In the genomic region with DNA sequence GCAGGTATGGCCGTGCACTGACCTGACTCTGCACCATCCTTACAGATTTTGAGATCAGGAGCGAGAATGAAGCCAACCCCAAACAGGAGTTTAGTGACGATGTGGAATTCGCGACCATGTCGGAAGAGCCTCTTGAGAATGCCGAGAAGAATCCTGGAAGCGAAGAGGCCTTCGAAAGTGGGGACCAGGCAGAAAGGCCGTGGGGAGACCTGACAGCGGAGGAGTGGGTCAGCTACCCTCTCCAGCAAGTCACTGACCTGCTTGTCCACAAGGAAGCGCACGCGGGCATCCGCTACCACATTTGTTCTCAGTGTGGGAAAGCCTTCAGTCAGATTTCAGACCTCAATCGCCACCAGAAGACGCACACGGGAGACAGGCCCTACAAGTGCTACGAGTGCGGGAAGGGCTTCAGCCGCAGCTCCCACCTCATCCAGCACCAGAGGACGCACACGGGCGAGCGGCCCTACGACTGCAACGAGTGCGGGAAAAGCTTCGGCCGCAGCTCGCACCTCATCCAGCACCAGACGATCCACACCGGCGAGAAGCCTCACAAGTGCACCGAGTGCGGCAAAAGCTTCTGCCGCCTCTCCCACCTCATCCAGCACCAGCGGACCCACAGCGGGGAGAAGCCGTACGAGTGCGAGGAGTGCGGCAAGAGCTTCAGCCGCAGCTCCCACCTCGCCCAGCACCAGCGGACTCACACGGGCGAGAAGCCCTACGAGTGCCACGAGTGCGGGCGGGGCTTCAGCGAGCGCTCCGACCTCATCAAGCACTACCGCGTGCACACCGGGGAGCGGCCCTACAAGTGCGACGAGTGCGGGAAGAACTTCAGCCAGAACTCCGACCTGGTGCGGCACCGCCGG, we compare ENCODE assay signal across 13 mouse cellular contexts. TPM values are rescaled to one million over a fixed set of nuclear protein-coding genes. Genes with fewer than 3 reads are reported as not detected.
A peak's percentile ranks its signal among the peaks of the same experiment; 100 is the strongest.
DNase-seq lines count a peak whose midpoint lies in the region; ATAC-seq and TF ChIP-seq lines count a peak whose summit lies in the region.
"Had no signal": no experiment of that assay in that cellular context is flagged by ENCODE, and none has a peak within 500 bp of the region (broad histone marks: within the 10 kb centered on the region; RNA-seq: fewer than 3 reads in every experiment).

No protein-coding gene starts in this region.

- WGBS in heart, embryonic 13.5 days: 53% methylated on average over 66 of the region's 66 CpGs
- WGBS in heart, adult 2 months: 78% methylated on average over 66 of the region's 66 CpGs
- WGBS in forebrain, embryonic 13.5 days: 28% methylated on average over 66 of the region's 66 CpGs
- WGBS in limb, embryonic 12.5 days: 44% methylated on average over 66 of the region's 66 CpGs
- 30% methylated on average over 66 of the region's 66 CpGs for WGBS in neural tube, embryonic 13.5 days
- 69% methylated on average over 66 of the region's 66 CpGs for whole genome bisulfite sequencing in lung, postnatal 0 days

- intact Hi-C loops in heart, adult 2 months (cut with DNase I): loop anchor here (10.0 kb wide), 2 partner anchors 175 to 1365 kb away; partner anchors contain the start of genes 6030445D17Rik, Luzp1 and Rsrp1

- TF ChIP-seq EP300 in heart, adult 2 months (IDR thresholded peaks at IDR 0.05; ENCODE audit: insufficient read depth, low read depth, low read length): no peak
- TF ChIP-seq EP300 in lung, postnatal 0 days (IDR thresholded peaks at IDR 0.05): no peak

- no peak for DNase-seq in heart, adult 2 months
- no peak for DNase-seq in lung, postnatal 0 days (ENCODE audit: low spot score)
- no peak for DNase-seq in cerebellum, postnatal 25 days
- no peak for DNase-seq in lung, postnatal 36 days
- DNase-seq: B cell, adult 2 months; cerebellum, adult 9-11 months; lung, embryonic 14.5 days; thymus, postnatal 14 days had no signal

- peaks cover 19% of the 10 kb centered on the region for H3K4me1 ChIP-seq in heart, embryonic 13.5 days
- H3K4me1 ChIP-seq in heart, adult 2 months (ENCODE audit: control insufficient read depth, insufficient read depth, low read length): peaks cover 1% of the 10 kb centered on the region; the same call in 1 of the 2 replicates
- peaks cover 42% of the 10 kb centered on the region for H3K4me1 ChIP-seq in forebrain, embryonic 13.5 days
- peaks cover 11% of the 10 kb centered on the region for H3K4me1 ChIP-seq in limb, embryonic 12.5 days (replicated peaks)
- peaks cover 31% of the 10 kb centered on the region for H3K4me1 ChIP-seq in neural tube, embryonic 13.5 days (replicated peaks)
- H3K4me1 ChIP-seq in lung, postnatal 0 days (ENCODE audit: insufficient read depth, low read depth, low read length): no peaks in the 10 kb centered on the region

- H3K4me2 ChIP-seq in heart, embryonic 13.5 days: no peak overlapping the region
- peak overlapping the region; percentile 37 for H3K4me2 ChIP-seq in forebrain, embryonic 13.5 days
- no peak overlapping the region for H3K4me2 ChIP-seq in limb, embryonic 12.5 days
- peak overlapping the region; percentile 21 for H3K4me2 ChIP-seq in neural tube, embryonic 13.5 days
- no peak overlapping the region for H3K4me2 ChIP-seq in lung, postnatal 0 days (replicated peaks; ENCODE audit: low read depth, low read length)
- H3K4me2 ChIP-seq: intestine, embryonic 15.5 days; lung, embryonic 14.5 days had no signal

- no peak overlapping the region for H3K27ac ChIP-seq in heart, embryonic 13.5 days (replicated peaks)
- no peak overlapping the region for H3K27ac ChIP-seq in heart, adult 2 months
- H3K27ac ChIP-seq in forebrain, embryonic 13.5 days: no peak overlapping the region
- H3K27ac ChIP-seq in limb, embryonic 12.5 days: no peak overlapping the region
- no peak overlapping the region for H3K27ac ChIP-seq in neural tube, embryonic 13.5 days (replicated peaks)
- H3K27ac ChIP-seq in lung, postnatal 0 days (ENCODE audit: low read length): no peak overlapping the region
- H3K27ac ChIP-seq: intestine, embryonic 15.5 days had no signal

- ATAC-seq in heart, embryonic 13.5 days (ENCODE audit: extremely low read depth, insufficient number of reproducible peaks, low FRiP score, low TSS enrichment): no peak
- no peak for ATAC-seq in forebrain, embryonic 13.5 days
- no peak for ATAC-seq in limb, embryonic 12.5 days (ENCODE audit: insufficient number of reproducible peaks, insufficient read depth, low FRiP score, low TSS enrichment, low read depth)
- ATAC-seq in neural tube, embryonic 13.5 days (ENCODE audit: low read depth): no peak
- no peak for ATAC-seq in lung, postnatal 0 days
- ATAC-seq: intestine, embryonic 15.5 days had no signal

- no peaks in the 10 kb centered on the region for H3K27me3 ChIP-seq in heart, embryonic 13.5 days (replicated peaks)
- no peaks in the 10 kb centered on the region for H3K27me3 ChIP-seq in heart, adult 2 months (ENCODE audit: control insufficient read depth, insufficient read depth, low read length)
- peaks cover 21% of the 10 kb centered on the region for H3K27me3 ChIP-seq in forebrain, embryonic 13.5 days
- peaks cover 24% of the 10 kb centered on the region for H3K27me3 ChIP-seq in limb, embryonic 12.5 days
- H3K27me3 ChIP-seq in neural tube, embryonic 13.5 days: peaks cover 30% of the 10 kb centered on the region
- H3K27me3 ChIP-seq in lung, postnatal 0 days (replicated peaks; ENCODE audit: insufficient read depth, low read length): no peaks in the 10 kb centered on the region
- H3K27me3 ChIP-seq: intestine, embryonic 15.5 days had no signal

- TF ChIP-seq CTCF in heart, adult 2 months (IDR thresholded peaks at IDR 0.05): no peak
- TF ChIP-seq CTCF in lung, postnatal 0 days (IDR thresholded peaks at IDR 0.05): no peak

- 0 out of 2 replicates have a peak overlapping the region, but pooled peaks have one; percentile 1 for H3K4me3 ChIP-seq in heart, embryonic 13.5 days
- no peak overlapping the region for H3K4me3 ChIP-seq in heart, adult 2 months
- H3K4me3 ChIP-seq in forebrain, embryonic 13.5 days: peak overlapping the region; percentile 18
- 0 out of 2 replicates have a peak overlapping the region, but pooled peaks have one; percentile 3 for H3K4me3 ChIP-seq in limb, embryonic 12.5 days (replicated peaks)
- no peak overlapping the region for H3K4me3 ChIP-seq in neural tube, embryonic 13.5 days
- H3K4me3 ChIP-seq in lung, postnatal 0 days (ENCODE audit: low read depth, low read length): no peak overlapping the region
- H3K4me3 ChIP-seq: intestine, embryonic 15.5 days had no signal

- H3K36me3 ChIP-seq in heart, embryonic 13.5 days: peaks cover 85% of the 10 kb centered on the region
- H3K36me3 ChIP-seq in heart, adult 2 months (ENCODE audit: control insufficient read depth, insufficient read depth, low read length): peaks cover 6% of the 10 kb centered on the region
- peaks cover 74% of the 10 kb centered on the region for H3K36me3 ChIP-seq in forebrain, embryonic 13.5 days (ENCODE audit: poor library complexity, severe bottlenecking)
- peaks cover 80% of the 10 kb centered on the region for H3K36me3 ChIP-seq in limb, embryonic 12.5 days
- H3K36me3 ChIP-seq in neural tube, embryonic 13.5 days: peaks cover 76% of the 10 kb centered on the region
- peaks cover 44% of the 10 kb centered on the region for H3K36me3 ChIP-seq in lung, postnatal 0 days (ENCODE audit: insufficient read depth, low read length)

- 0 out of 2 replicates have a peak, but pooled peaks cover 3% of the 10 kb centered on the region for H3K79me2 ChIP-seq in heart, adult 2 months (replicated peaks; ENCODE audit: control insufficient read depth, insufficient read depth, low read length)

- TF ChIP-seq POLR2A in heart, adult 2 months (IDR thresholded peaks at IDR 0.05; ENCODE audit: insufficient read depth, low read depth, low read length): no peak

- H3K9me3 ChIP-seq in heart, embryonic 13.5 days: peaks cover 14% of the 10 kb centered on the region
- 0 out of 2 replicates have a peak, but pooled peaks cover 3% of the 10 kb centered on the region for H3K9me3 ChIP-seq in forebrain, embryonic 13.5 days (replicated peaks)
- H3K9me3 ChIP-seq in limb, embryonic 12.5 days: peaks cover 4% of the 10 kb centered on the region
- peaks cover 7% of the 10 kb centered on the region; the same call in 1 of the 2 replicates for H3K9me3 ChIP-seq in neural tube, embryonic 13.5 days
- H3K9me3 ChIP-seq in lung, postnatal 0 days (ENCODE audit: low read length): no peaks in the 10 kb centered on the region
- H3K9me3 ChIP-seq: intestine, embryonic 15.5 days had no signal

- no peak overlapping the region for H3K9ac ChIP-seq in heart, embryonic 13.5 days
- H3K9ac ChIP-seq in heart, adult 2 months (ENCODE audit: low read depth, low read length): no peak overlapping the region
- H3K9ac ChIP-seq in forebrain, embryonic 13.5 days: peak overlapping the region; percentile 50
- no peak overlapping the region for H3K9ac ChIP-seq in limb, embryonic 12.5 days (replicated peaks)
- peak overlapping the region; percentile 39; the same call in 1 of the 2 replicates for H3K9ac ChIP-seq in neural tube, embryonic 13.5 days
- H3K9ac ChIP-seq in lung, postnatal 0 days (replicated peaks; ENCODE audit: low read depth): no peak overlapping the region
- H3K9ac ChIP-seq: intestine, embryonic 15.5 days; lung, embryonic 14.5 days had no signal

RNA-seq across cellular contexts. Expression of gene Zfp46, which starts 5.7 kb away (rescaled TPM):
- 18.3 and 19.7 TPM in 2 replicates for polyA plus RNA-seq in heart, embryonic 13.5 days (2015; fragmentation: Nextera tagmentation; extraction: Ambion mirVana)
- 10 to 100 TPM; 33.7 to 39.6 TPM for total RNA-seq in heart, adult 2 months (2021)
- 32.1 and 49.6 TPM in 2 replicates for polyA plus RNA-seq in heart, adult 2 months (2012; rRNA removed)
- polyA plus RNA-seq in forebrain, embryonic 13.5 days (2015; fragmentation: Nextera tagmentation; extraction: Ambion mirVana): 30.7 and 32.9 TPM in 2 replicates
- 25.4 and 25.6 TPM in 2 replicates for polyA plus RNA-seq in limb, embryonic 12.5 days (2016; fragmentation: Nextera tagmentation; extraction: Ambion mirVana)
- 41.9 and 45.8 TPM in 2 replicates for polyA plus RNA-seq in neural tube, embryonic 13.5 days (2015; fragmentation: Nextera tagmentation; extraction: Ambion mirVana)
- 18.4 and 21.0 TPM in 2 replicates for polyA plus RNA-seq in lung, postnatal 0 days (2015; fragmentation: Nextera tagmentation; extraction: Ambion mirVana)

RNA-seq across cellular contexts. Expression of gene Hnrnpr, which starts 20.6 kb away (rescaled TPM):
- 109 and 116 TPM in 2 replicates for polyA plus RNA-seq in heart, embryonic 13.5 days (2015; fragmentation: Nextera tagmentation; extraction: Ambion mirVana)
- total RNA-seq in heart, adult 2 months (2021): 10 to 100 TPM; 43.9 to 44.8 TPM
- polyA plus RNA-seq in heart, adult 2 months (2012; rRNA removed): 10.7 and 18.3 TPM in 2 replicates
- 273 and 295 TPM in 2 replicates for polyA plus RNA-seq in forebrain, embryonic 13.5 days (2015; fragmentation: Nextera tagmentation; extraction: Ambion mirVana)
- 252 and 268 TPM in 2 replicates for polyA plus RNA-seq in limb, embryonic 12.5 days (2016; fragmentation: Nextera tagmentation; extraction: Ambion mirVana)
- polyA plus RNA-seq in neural tube, embryonic 13.5 days (2015; fragmentation: Nextera tagmentation; extraction: Ambion mirVana): 215 and 234 TPM in 2 replicates
- polyA plus RNA-seq in lung, postnatal 0 days (2015; fragmentation: Nextera tagmentation; extraction: Ambion mirVana): 82.2 and 82.9 TPM in 2 replicates

RNA-seq across cellular contexts. Expression of gene Tcea3, which starts 42.6 kb away (rescaled TPM):
- polyA plus RNA-seq in heart, embryonic 13.5 days (2015; fragmentation: Nextera tagmentation; extraction: Ambion mirVana): 58.8 and 62.7 TPM in 2 replicates
- total RNA-seq in heart, adult 2 months (2021): 100 to 1,000 TPM; 112 to 138 TPM
- polyA plus RNA-seq in heart, adult 2 months (2012; rRNA removed): 46.9 and 48.7 TPM in 2 replicates
- 0.52 and 0.66 TPM in 2 replicates for polyA plus RNA-seq in forebrain, embryonic 13.5 days (2015; fragmentation: Nextera tagmentation; extraction: Ambion mirVana)
- 5.0 and 5.2 TPM in 2 replicates for polyA plus RNA-seq in limb, embryonic 12.5 days (2016; fragmentation: Nextera tagmentation; extraction: Ambion mirVana)
- polyA plus RNA-seq in neural tube, embryonic 13.5 days (2015; fragmentation: Nextera tagmentation; extraction: Ambion mirVana): 1.9 and 2.6 TPM in 2 replicates
- polyA plus RNA-seq in lung, postnatal 0 days (2015; fragmentation: Nextera tagmentation; extraction: Ambion mirVana): 26.8 and 29.1 TPM in 2 replicates

Comparison
In these comparisons a context has a peak if more than half of its experiments do, and no peak if none do; other contexts are left out.
1. H3K4me3 ChIP-seq: peak in heart, embryonic 13.5 days (single experiment), forebrain, embryonic 13.5 days (single experiment) and limb, embryonic 12.5 days (single experiment); none in heart, adult 2 months (single experiment), neural tube, embryonic 13.5 days (single experiment) and lung, postnatal 0 days (single experiment).
2. H3K4me2 ChIP-seq: peak in forebrain, embryonic 13.5 days (single experiment) and neural tube, embryonic 13.5 days (single experiment); none in heart, embryonic 13.5 days (single experiment), limb, embryonic 12.5 days (single experiment) and lung, postnatal 0 days (single experiment).
3. H3K9ac ChIP-seq: peak in forebrain, embryonic 13.5 days (single experiment) and neural tube, embryonic 13.5 days (single experiment); none in heart, embryonic 13.5 days (single experiment), heart, adult 2 months (single experiment), limb, embryonic 12.5 days (single experiment) and lung, postnatal 0 days (single experiment).